ENCODE assay signal across 11 mouse cellular contexts in genomic region chr3:84219166-84219710, GRCm38 (mm10). TPM values are rescaled to one million over a fixed set of nuclear protein-coding genes. Genes with fewer than 3 reads are reported as not detected.
A peak's percentile ranks its signal among the peaks of the same experiment; 100 is the strongest.
DNase-seq lines count a peak whose midpoint lies in the region; ATAC-seq and TF ChIP-seq lines count a peak whose summit lies in the region.
"Had no signal": no experiment of that assay in that cellular context is flagged by ENCODE, and none has a peak within 500 bp of the region (broad histone marks: within the 10 kb centered on the region; RNA-seq: fewer than 3 reads in every experiment).

No protein-coding gene starts in this region.

- ATAC-seq in embryonic facial prominence, embryonic 11.5 days (replicated peaks; ENCODE audit: insufficient number of reproducible peaks, low FRiP score, low TSS enrichment, low read depth) = no peak
- ATAC-seq in hindbrain, embryonic 15.5 days (ENCODE audit: low FRiP score, low read depth) = no peak

- H3K4me3 ChIP-seq in layer of hippocampus, adult 2 months = peak overlapping the region; percentile 70
- H3K4me3 ChIP-seq in embryonic facial prominence, embryonic 11.5 days (ENCODE audit: low read depth, low read length) = no peak overlapping the region; the same call in 1 of the 2 replicates
- peak overlapping the region; percentile 60 for H3K4me3 ChIP-seq in hindbrain, embryonic 15.5 days

- TF ChIP-seq CTCF in layer of hippocampus, adult 2 months (conservative IDR thresholded peaks at IDR 0.05) = peak; percentile 45

- no peaks in the 10 kb centered on the region for H3K4me1 ChIP-seq in embryonic facial prominence, embryonic 11.5 days (ENCODE audit: control insufficient read depth, insufficient read depth, low read length)
- peaks cover 64% of the 10 kb centered on the region for H3K4me1 ChIP-seq in hindbrain, embryonic 15.5 days (replicated peaks)

- no peak for DNase-seq in layer of hippocampus, adult 2 months (ENCODE audit: low spot score in 2 of 2)
- no peak for DNase-seq in layer of hippocampus, adult 9-11 months
- DNase-seq in embryonic facial prominence, embryonic 11.5 days (ENCODE audit: low spot score) = peak; percentile 10
- peak; percentile 18 for DNase-seq in retina, postnatal 1 day
- no peak for DNase-seq in layer of hippocampus, postnatal 25 days (ENCODE audit: extremely low spot score in 1 of 2, low spot score in 1 of 2)
- no peak for DNase-seq in adrenal gland, adult 8-10 months
- no peak for DNase-seq in frontal cortex, postnatal 36 days (ENCODE audit: low spot score in 2 of 2)
- DNase-seq: cerebellum, adult 11 months had no signal

- H3K27ac ChIP-seq in layer of hippocampus, adult 2 months = peak overlapping the region; percentile 89
- H3K27ac ChIP-seq in embryonic facial prominence, embryonic 11.5 days (replicated peaks; ENCODE audit: low read depth, low read length) = no peak overlapping the region
- H3K27ac ChIP-seq in hindbrain, embryonic 15.5 days (replicated peaks) = peak overlapping the region; percentile 94
- H3K27ac ChIP-seq: heart, embryonic 10.5 days had no signal

- H3K9me3 ChIP-seq in embryonic facial prominence, embryonic 11.5 days (replicated peaks; ENCODE audit: control insufficient read depth, low read length) = no peaks in the 10 kb centered on the region
- H3K9me3 ChIP-seq in hindbrain, embryonic 15.5 days = no peaks in the 10 kb centered on the region
- H3K9me3 ChIP-seq: heart, embryonic 10.5 days had no signal

- H3K36me3 ChIP-seq in embryonic facial prominence, embryonic 11.5 days (replicated peaks; ENCODE audit: control insufficient read depth, insufficient read depth, low read depth, low read length) = no peaks in the 10 kb centered on the region
- no peaks in the 10 kb centered on the region for H3K36me3 ChIP-seq in hindbrain, embryonic 15.5 days
- H3K36me3 ChIP-seq: heart, embryonic 10.5 days had no signal

- H3K4me2 ChIP-seq in embryonic facial prominence, embryonic 11.5 days (ENCODE audit: low read depth, low read length) = no peak overlapping the region
- peak overlapping the region; percentile 78 for H3K4me2 ChIP-seq in hindbrain, embryonic 15.5 days

- H3K9ac ChIP-seq in embryonic facial prominence, embryonic 11.5 days (replicated peaks; ENCODE audit: low read length) = no peak overlapping the region
- H3K9ac ChIP-seq in hindbrain, embryonic 15.5 days = peak overlapping the region; percentile 84

- WGBS in embryonic facial prominence, embryonic 11.5 days = 19% methylated on average over 2 of the region's 2 CpGs
- 8% methylated on average over 2 of the region's 2 CpGs for WGBS in hindbrain, embryonic 15.5 days

- no peaks in the 10 kb centered on the region for H3K27me3 ChIP-seq in embryonic facial prominence, embryonic 11.5 days (ENCODE audit: control insufficient read depth, insufficient read depth, low read length)
- no peaks in the 10 kb centered on the region for H3K27me3 ChIP-seq in hindbrain, embryonic 15.5 days

RNA-seq across cellular contexts. Expression of gene Gm6525, which starts 45.3 kb away (rescaled TPM):
- not detected for total RNA-seq in layer of hippocampus, adult 2 months (2021)
- 0.21 and 0.42 TPM in 2 replicates for polyA plus RNA-seq in embryonic facial prominence, embryonic 11.5 days (2014; fragmentation: Nextera tagmentation; extraction: Ambion mirVana)
- polyA plus RNA-seq in hindbrain, embryonic 15.5 days (2015; fragmentation: Nextera tagmentation; extraction: Ambion mirVana) = 2.1 and 2.3 TPM in 2 replicates
- total RNA-seq in layer of hippocampus, postnatal 25 days (2021) = not detected
- not detected for total RNA-seq in adrenal gland, adult 8-10 months (2022)
- total RNA-seq: left cerebral cortex, postnatal 25 days had no signal

Comparison
In these comparisons a context has a peak if more than half of its experiments do, and no peak if none do; other contexts are left out.
1. DNase-seq: peak in embryonic facial prominence, embryonic 11.5 days (single experiment) and retina, postnatal 1 day (single experiment); none in layer of hippocampus, adult 2 months (0 of 2), layer of hippocampus, adult 9-11 months (single experiment), layer of hippocampus, postnatal 25 days (0 of 2), adrenal gland, adult 8-10 months (single experiment) and frontal cortex, postnatal 36 days (0 of 2).